ENCODE assay signal across 30 mouse cellular contexts in genomic region chr4:142283867-142284266, GRCm38 (mm10). TPM values are rescaled to one million over a fixed set of nuclear protein-coding genes. Genes with fewer than 3 reads are reported as not detected.
DNase-seq lines count a peak whose midpoint lies in the region; ATAC-seq and TF ChIP-seq lines count a peak whose summit lies in the region.
"Had no signal": no experiment of that assay in that cellular context is flagged by ENCODE, and none has a peak within 500 bp of the region (broad histone marks: within the 10 kb centered on the region; RNA-seq: fewer than 3 reads in every experiment).

No protein-coding gene starts in this region.

- 58% methylated on average over 5 of the region's 5 CpGs for WGBS in heart, embryonic 16.5 days
- WGBS in kidney, embryonic 14.5 days, result 83% methylated on average over 5 of the region's 5 CpGs
- WGBS in midbrain, postnatal 0 days, result 77% methylated on average over 5 of the region's 5 CpGs
- WGBS in midbrain, embryonic 15.5 days, result 78% methylated on average over 5 of the region's 5 CpGs

- no peak for DNase-seq in heart, postnatal 36 days
- DNase-seq in kidney, postnatal 14 days, result peak; percentile 21
- peak; percentile 36 for DNase-seq in midbrain, postnatal 0 days (ENCODE audit: low spot score)
- DNase-seq in urinary bladder, adult 2 months (ENCODE audit: low spot score), result no peak
- DNase-seq: adrenal gland, adult 8-10 months; cerebellum, adult 8-10 months; embryo, embryonic 11 days; gastrocnemius, postnatal 25 days; heart, adult 11 months; kidney, adult 2 months; layer of hippocampus, adult 9-11 months; thymus, adult 2 months; thymus, postnatal 36 days had no signal

- no peak overlapping the region for H3K4me3 ChIP-seq in heart, embryonic 16.5 days (ENCODE audit: low read length)
- H3K4me3 ChIP-seq in kidney, embryonic 14.5 days (ENCODE audit: low read length), result no peak overlapping the region
- no peak overlapping the region for H3K4me3 ChIP-seq in midbrain, postnatal 0 days (ENCODE audit: low read depth, low read length)
- H3K4me3 ChIP-seq in midbrain, embryonic 15.5 days, result no peak overlapping the region
- H3K4me3 ChIP-seq: embryonic facial prominence, embryonic 12.5 days; forebrain, embryonic 10.5 days; forebrain, embryonic 15.5 days; heart, embryonic 12.5 days; hindbrain, embryonic 15.5 days; limb, embryonic 12.5 days; liver, embryonic 15.5 days; lung, embryonic 15.5 days; midbrain, embryonic 10.5 days; myocyte; neural tube, embryonic 13.5 days had no signal

- no peaks in the 10 kb centered on the region for H3K27me3 ChIP-seq in heart, embryonic 16.5 days (ENCODE audit: control insufficient read depth, insufficient read depth, low read length)
- H3K27me3 ChIP-seq in kidney, embryonic 14.5 days (ENCODE audit: control insufficient read depth, insufficient read depth, low read length), result no peaks in the 10 kb centered on the region
- no peaks in the 10 kb centered on the region for H3K27me3 ChIP-seq in midbrain, postnatal 0 days (ENCODE audit: insufficient read depth, low read length)
- H3K27me3 ChIP-seq in midbrain, embryonic 15.5 days (replicated peaks), result no peaks in the 10 kb centered on the region
- H3K27me3 ChIP-seq: embryonic facial prominence, embryonic 12.5 days; forebrain, embryonic 15.5 days; heart, embryonic 12.5 days; hindbrain, embryonic 15.5 days; liver, embryonic 15.5 days; lung, embryonic 15.5 days; neural tube, embryonic 13.5 days had no signal

- H3K9ac ChIP-seq in heart, embryonic 16.5 days (ENCODE audit: low read length), result no peak overlapping the region
- no peak overlapping the region for H3K9ac ChIP-seq in kidney, embryonic 14.5 days (ENCODE audit: low read depth, low read length)
- no peak overlapping the region for H3K9ac ChIP-seq in midbrain, postnatal 0 days (replicated peaks; ENCODE audit: low read length, poor library complexity, severe bottlenecking)
- H3K9ac ChIP-seq in midbrain, embryonic 15.5 days, result no peak overlapping the region
- H3K9ac ChIP-seq: embryonic facial prominence, embryonic 12.5 days; forebrain, embryonic 15.5 days; heart, embryonic 12.5 days; hindbrain, embryonic 15.5 days; limb, embryonic 12.5 days; liver, embryonic 15.5 days; lung, embryonic 15.5 days; neural tube, embryonic 13.5 days had no signal

- no peaks in the 10 kb centered on the region for H3K36me3 ChIP-seq in heart, embryonic 16.5 days (ENCODE audit: control insufficient read depth, insufficient read depth)
- H3K36me3 ChIP-seq in kidney, embryonic 14.5 days (ENCODE audit: control insufficient read depth, insufficient read depth, low read length), result no peaks in the 10 kb centered on the region
- no peaks in the 10 kb centered on the region for H3K36me3 ChIP-seq in midbrain, postnatal 0 days (ENCODE audit: insufficient read depth, low read length)
- no peaks in the 10 kb centered on the region for H3K36me3 ChIP-seq in midbrain, embryonic 15.5 days (replicated peaks)
- H3K36me3 ChIP-seq: embryonic facial prominence, embryonic 12.5 days; forebrain, embryonic 10.5 days; forebrain, embryonic 15.5 days; heart, embryonic 12.5 days; hindbrain, embryonic 15.5 days; limb, embryonic 12.5 days; liver, embryonic 15.5 days; lung, embryonic 15.5 days; midbrain, embryonic 10.5 days; neural tube, embryonic 13.5 days had no signal

- peaks cover 5% of the 10 kb centered on the region for H3K9me3 ChIP-seq in heart, embryonic 16.5 days (replicated peaks; ENCODE audit: control insufficient read depth, low read length)
- no peaks in the 10 kb centered on the region for H3K9me3 ChIP-seq in kidney, embryonic 14.5 days (ENCODE audit: control insufficient read depth, low read length)
- H3K9me3 ChIP-seq in midbrain, postnatal 0 days (ENCODE audit: low read length), result no peaks in the 10 kb centered on the region
- H3K9me3 ChIP-seq in midbrain, embryonic 15.5 days, result no peaks in the 10 kb centered on the region
- H3K9me3 ChIP-seq: forebrain, embryonic 15.5 days; hindbrain, embryonic 15.5 days; liver, embryonic 15.5 days; lung, embryonic 15.5 days; neural tube, embryonic 13.5 days had no signal

- no peak for TF ChIP-seq CTCF in midbrain, postnatal 0 days (IDR thresholded peaks at IDR 0.05)

- intact Hi-C loops in heart, postnatal 36 days (cut with DNase I), result no loop called here

- H3K27ac ChIP-seq in heart, embryonic 16.5 days (ENCODE audit: low read length), result no peak overlapping the region
- no peak overlapping the region for H3K27ac ChIP-seq in kidney, embryonic 14.5 days (ENCODE audit: low read depth, low read length)
- no peak overlapping the region for H3K27ac ChIP-seq in midbrain, postnatal 0 days (ENCODE audit: low read depth, low read length)
- no peak overlapping the region for H3K27ac ChIP-seq in midbrain, embryonic 15.5 days
- H3K27ac ChIP-seq: embryonic facial prominence, embryonic 12.5 days; forebrain, embryonic 10.5 days; forebrain, embryonic 15.5 days; hindbrain, embryonic 15.5 days; kidney, postnatal 0 days; limb, embryonic 12.5 days; liver, embryonic 15.5 days; lung, embryonic 15.5 days; midbrain, embryonic 10.5 days; neural tube, embryonic 13.5 days had no signal

- ATAC-seq in heart, embryonic 16.5 days (replicated peaks; ENCODE audit: extremely low read depth, insufficient read depth, low FRiP score), result 0 out of 2 replicates have a peak, but pooled peaks have one; percentile 55
- ATAC-seq in kidney, embryonic 14.5 days (ENCODE audit: low FRiP score, low TSS enrichment), result no peak
- no peak for ATAC-seq in midbrain, postnatal 0 days (ENCODE audit: low FRiP score)
- ATAC-seq in midbrain, embryonic 15.5 days (replicated peaks), result no peak
- ATAC-seq: CD4-positive, CD25-positive, alpha-beta regulatory T cell, adult 4 months; forebrain, embryonic 15.5 days; midbrain, embryonic 16.5 days had no signal

- peaks cover 8% of the 10 kb centered on the region for H3K4me1 ChIP-seq in heart, embryonic 16.5 days (ENCODE audit: control insufficient read depth, insufficient read depth, low read length)
- H3K4me1 ChIP-seq in kidney, embryonic 14.5 days (ENCODE audit: control insufficient read depth, insufficient read depth, low read length), result no peaks in the 10 kb centered on the region
- H3K4me1 ChIP-seq in midbrain, postnatal 0 days (ENCODE audit: insufficient read depth, low read length), result no peaks in the 10 kb centered on the region
- H3K4me1 ChIP-seq in midbrain, embryonic 15.5 days, result no peaks in the 10 kb centered on the region
- H3K4me1 ChIP-seq: embryonic facial prominence, embryonic 12.5 days; forebrain, embryonic 10.5 days; forebrain, embryonic 15.5 days; limb, embryonic 12.5 days; liver, embryonic 15.5 days; lung, embryonic 15.5 days had no signal

- H3K4me2 ChIP-seq in heart, embryonic 16.5 days (ENCODE audit: low read depth, low read length), result no peak overlapping the region
- no peak overlapping the region for H3K4me2 ChIP-seq in kidney, embryonic 14.5 days (replicated peaks; ENCODE audit: low read depth, low read length)
- no peak overlapping the region for H3K4me2 ChIP-seq in midbrain, postnatal 0 days (ENCODE audit: low read depth, low read length, poor library complexity, severe bottlenecking)
- H3K4me2 ChIP-seq in midbrain, embryonic 15.5 days, result no peak overlapping the region
- H3K4me2 ChIP-seq: embryonic facial prominence, embryonic 12.5 days; forebrain, embryonic 15.5 days; heart, embryonic 12.5 days; hindbrain, embryonic 15.5 days; limb, embryonic 12.5 days; liver, embryonic 15.5 days; lung, embryonic 15.5 days; neural tube, embryonic 13.5 days had no signal

RNA-seq across cellular contexts. Expression of gene Kazn, which starts 44.7 kb away (rescaled TPM):
- polyA plus RNA-seq in heart, embryonic 16.5 days (2015; fragmentation: Nextera tagmentation; extraction: Ambion mirVana), result 5.8 and 6.5 TPM in 2 replicates
- 1 to 10 TPM; 3.4 to 3.6 TPM for total RNA-seq in heart, postnatal 36 days (2021)
- polyA plus RNA-seq in kidney, embryonic 14.5 days (2014; fragmentation: Nextera tagmentation; extraction: Ambion mirVana), result 11.3 and 12.9 TPM in 2 replicates
- total RNA-seq in midbrain, postnatal 0 days (2014; rRNA removed), result 70.2 and 87.2 TPM in 2 replicates
- 23.6 and 25.6 TPM in 2 replicates for polyA plus RNA-seq in midbrain, postnatal 0 days (2015; fragmentation: Nextera tagmentation; extraction: Ambion mirVana)
- polyA plus RNA-seq in midbrain, embryonic 15.5 days (2015; fragmentation: Nextera tagmentation; extraction: Ambion mirVana), result 33.6 and 34.3 TPM in 2 replicates
- polyA plus RNA-seq in urinary bladder, adult 2 months (2012; rRNA removed), result 13.8 and 15.9 TPM in 2 replicates
- polyA plus RNA-seq: CD4-positive, CD25-positive, alpha-beta regulatory T cell, adult 4 months; myocyte had no signal

Comparison
In these comparisons a context has a peak if more than half of its experiments do, and no peak if none do; other contexts are left out.
1. DNase-seq: peak in kidney, postnatal 14 days (single experiment) and midbrain, postnatal 0 days (single experiment); none in heart, postnatal 36 days (0 of 2) and urinary bladder, adult 2 months (single experiment).